Mouse (Mus musculus) liver, adult 2 months (tissue): Measurements from ENCODE around the gene Uqcr10.

Experiments used
- CTCF ChIP-seq: fragments of 200-500 bp; IDR thresholded peaks from 2 replicates; pipeline ENCODE4 v1.5.1; 2011; ENCODE audit warnings: low read depth, low read length, control low read depth
- POLR2A ChIP-seq: fragments of 200-500 bp; IDR thresholded peaks from 2 replicates; pipeline ENCODE4 v1.6.1; 2011; ENCODE audit warnings: low read length, control low read depth; ENCODE audit not compliant: insufficient read depth; ENCODE audit errors: extremely low read depth

DNA sequence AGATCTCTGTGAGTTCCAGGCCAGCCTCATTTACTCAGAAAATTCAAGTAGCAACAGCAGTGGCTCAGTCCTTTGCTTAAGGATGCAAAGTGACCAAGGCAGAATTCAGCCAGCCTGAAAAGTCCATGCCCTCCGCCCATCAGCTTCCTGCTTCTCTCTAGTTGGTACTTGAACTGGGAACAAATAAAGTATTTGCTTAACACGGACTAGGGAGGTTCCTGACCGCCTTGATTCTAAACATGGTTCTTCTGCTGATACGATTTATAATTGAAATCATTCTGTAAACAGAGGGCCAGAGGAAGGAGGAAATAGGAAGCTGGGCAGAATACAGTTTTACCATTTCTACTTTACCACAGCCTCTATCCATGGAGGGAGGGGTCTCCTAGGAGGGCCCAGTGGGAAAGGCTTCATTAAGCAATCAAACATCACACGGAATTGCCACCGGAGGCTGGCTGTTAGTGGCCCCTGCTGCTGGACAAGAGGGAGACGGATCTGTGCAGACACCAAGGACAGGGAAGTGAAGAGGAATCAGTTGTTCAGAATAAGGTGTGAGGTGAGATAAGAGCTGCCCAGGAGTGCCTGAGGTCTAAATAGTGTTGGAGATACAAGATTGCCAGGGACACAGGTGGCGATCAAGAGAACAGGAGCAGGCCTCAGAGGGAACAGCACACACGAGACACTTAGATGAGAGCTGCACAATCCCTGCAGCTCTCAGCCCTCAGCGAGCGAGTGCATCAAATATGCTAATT, 15.3 kb downstream of the Uqcr10 start:
- TF ChIP-seq CTCF (no peak), POLR2A (no peak)
